Mouse (Mus musculus) layer of hippocampus, adult 9-10 months (tissue): ENCODE results near the gene Dlgap4.
A peak's percentile ranks its signal among the peaks of the same experiment; 100 is the strongest.

Experiments
- DNase-seq: peaks from one replicate; pipeline ENCODE4 v3.0.0; 2022; ENCODE audit warnings: low spot score

Gene Dlgap4

GRCm38 (mm10) chr2:156613541-156614257 lies at the start of gene Dlgap4:
Gene Dlgap4 (plus strand): TSS chr2:156613705.
- no peak for DNase-seq

- no peak for DNase-seq
Measured at GRCm38 (mm10) chr2:156566512-156566911, 47.0 kb upstream of the Dlgap4 start.

GRCm38 (mm10) chr2:156568647-156569046 lies 44.9 kb upstream of the Dlgap4 start:
- DNase-seq = no peak

- DNase-seq = no peak
Measured at GRCm38 (mm10) chr2:156569261-156569660, 44.2 kb upstream of the Dlgap4 start.

- DNase-seq = no peak
Measured at GRCm38 (mm10) chr2:156571521-156571920, 42.0 kb upstream of the Dlgap4 start.

- no peak for DNase-seq
Measured at GRCm38 (mm10) chr2:156576850-156577587, 36.5 kb upstream of the Dlgap4 start.

- DNase-seq = no peak
Measured at GRCm38 (mm10) chr2:156580507-156580906, 33.0 kb upstream of the Dlgap4 start.

GRCm38 (mm10) chr2:156581244-156581643 lies 32.3 kb upstream of the Dlgap4 start:
- DNase-seq = peak; percentile 54

- DNase-seq = no peak
Measured at GRCm38 (mm10) chr2:156582887-156583286, 30.6 kb upstream of the Dlgap4 start.

- DNase-seq = no peak
Measured at GRCm38 (mm10) chr2:156584154-156584796, 29.2 kb upstream of the Dlgap4 start.

- no peak for DNase-seq
Measured at GRCm38 (mm10) chr2:156584797-156585471, 28.6 kb upstream of the Dlgap4 start.

- no peak for DNase-seq
Measured at GRCm38 (mm10) chr2:156589481-156589880, 24.0 kb upstream of the Dlgap4 start.

- no peak for DNase-seq
Measured at GRCm38 (mm10) chr2:156594987-156595490, 18.5 kb upstream of the Dlgap4 start.

GRCm38 (mm10) chr2:156602581-156602980 lies 10.9 kb upstream of the Dlgap4 start:
- no peak for DNase-seq

GRCm38 (mm10) chr2:156603671-156604070 lies 9.8 kb upstream of the Dlgap4 start:
- DNase-seq = no peak

- no peak for DNase-seq
Measured at GRCm38 (mm10) chr2:156605144-156605543, 8.4 kb upstream of the Dlgap4 start.

- DNase-seq = no peak
Measured at GRCm38 (mm10) chr2:156605971-156606370, 7.5 kb upstream of the Dlgap4 start.

- peak; percentile 29 for DNase-seq
Measured at GRCm38 (mm10) chr2:156613081-156613540, 394 bp upstream of the Dlgap4 start.

GRCm38 (mm10) chr2:156614258-156614556 lies 702 bp downstream of the Dlgap4 start:
- DNase-seq = no peak

GRCm38 (mm10) chr2:156614661-156615654 lies 1.5 kb downstream of the Dlgap4 start:
- DNase-seq = no peak

GRCm38 (mm10) chr2:156616513-156616912 lies 3.0 kb downstream of the Dlgap4 start:
- DNase-seq = no peak
